Mouse (Mus musculus): ENCODE measurements at regions not wholly inside any gene's neighbourhood (a gene's known extent, or its start where the extent isn't known, plus 50 kb on each side); places are given as distances from the start of the nearest gene placed in this dataset.

DNA sequence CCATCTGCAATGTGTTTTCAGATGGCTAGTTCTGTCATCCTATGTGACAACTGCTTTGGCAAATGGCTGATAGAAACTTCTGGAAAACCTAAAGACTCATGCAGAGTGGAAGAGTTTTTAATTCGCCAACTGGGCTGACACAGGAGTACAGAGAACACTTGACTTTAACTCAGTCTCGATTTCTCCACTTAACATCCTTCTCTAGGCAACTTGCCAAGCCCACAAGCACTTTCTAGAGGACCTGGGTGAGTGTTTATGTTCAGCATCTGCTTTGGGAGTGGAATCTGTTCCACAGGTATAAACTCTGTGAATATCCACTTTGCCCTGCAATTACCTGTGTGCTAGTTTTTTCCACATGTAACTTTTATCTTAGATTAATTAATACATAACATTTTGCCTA lies 85.1 kb upstream of the Prep start:
- Histone ChIP-seq H3K27me3 (ENCODE audit: control insufficient read depth, insufficient read depth, low read length) (no peaks in the 10 kb centered on the region), H3K9me3 (replicated peaks; ENCODE audit: control insufficient read depth, low read length) (no peaks in the 10 kb centered on the region), H3K9ac (replicated peaks; ENCODE audit: low read depth, low read length) (no peak overlapping the region), H3K27ac (ENCODE audit: low read depth) (no peak overlapping the region), H3K4me1 (ENCODE audit: control insufficient read depth, insufficient read depth) (no peaks in the 10 kb centered on the region), H3K36me3 (replicated peaks; ENCODE audit: control insufficient read depth, insufficient read depth, low read length) (no peaks in the 10 kb centered on the region), H3K4me3 (ENCODE audit: low read depth, low read length) (no peak overlapping the region), H3K4me2 (ENCODE audit: low read depth, low read length) (no peak overlapping the region)
- WGBS, result 21% methylated on average over 2 of the region's 2 CpGs
- no peak for TF ChIP-seq CTCF (IDR thresholded peaks at IDR 0.05; ENCODE audit: low read depth)
- DNase-seq (ENCODE audit: low spot score), result no peak
- ATAC-seq (ENCODE audit: insufficient read depth, low read depth), result no peak

DNA sequence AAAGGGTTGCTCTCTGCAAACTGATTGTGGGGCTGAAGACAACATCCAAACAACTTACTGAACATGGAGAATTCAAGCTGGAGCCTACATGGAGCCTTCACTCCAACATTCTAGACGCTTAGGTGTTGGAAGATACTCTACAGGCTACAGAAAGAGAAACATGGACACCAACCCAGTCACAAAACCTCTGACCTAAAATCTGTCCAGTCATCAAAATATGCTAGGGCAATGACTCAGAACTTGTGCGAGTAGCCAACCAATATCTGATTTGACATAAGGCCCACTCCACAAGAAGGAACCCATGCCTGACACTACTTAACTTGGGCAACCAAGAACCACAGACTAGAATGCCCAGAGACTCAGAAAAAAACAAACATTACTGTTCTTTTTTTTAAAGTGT lies 90.2 kb upstream of the Prep start:
- Histone ChIP-seq H3K4me3 (ENCODE audit: low read depth, low read length) (no peak overlapping the region), H3K9ac (replicated peaks; ENCODE audit: low read depth, low read length) (no peak overlapping the region), H3K4me2 (ENCODE audit: low read depth, low read length) (no peak overlapping the region), H3K27ac (ENCODE audit: low read depth) (no peak overlapping the region), H3K9me3 (replicated peaks; ENCODE audit: control insufficient read depth, low read length) (no peaks in the 10 kb centered on the region), H3K36me3 (replicated peaks; ENCODE audit: control insufficient read depth, insufficient read depth, low read length) (no peaks in the 10 kb centered on the region), H3K4me1 (ENCODE audit: control insufficient read depth, insufficient read depth) (no peaks in the 10 kb centered on the region), H3K27me3 (ENCODE audit: control insufficient read depth, insufficient read depth, low read length) (no peaks in the 10 kb centered on the region)
- 80% methylated on average over 2 of the region's 2 CpGs for WGBS
- DNase-seq (ENCODE audit: low spot score) (no peak), ATAC-seq (ENCODE audit: insufficient read depth, low read depth) (no peak)
- no peak for TF ChIP-seq EP300 (IDR thresholded peaks at IDR 0.05; ENCODE audit: low read depth)

DNA sequence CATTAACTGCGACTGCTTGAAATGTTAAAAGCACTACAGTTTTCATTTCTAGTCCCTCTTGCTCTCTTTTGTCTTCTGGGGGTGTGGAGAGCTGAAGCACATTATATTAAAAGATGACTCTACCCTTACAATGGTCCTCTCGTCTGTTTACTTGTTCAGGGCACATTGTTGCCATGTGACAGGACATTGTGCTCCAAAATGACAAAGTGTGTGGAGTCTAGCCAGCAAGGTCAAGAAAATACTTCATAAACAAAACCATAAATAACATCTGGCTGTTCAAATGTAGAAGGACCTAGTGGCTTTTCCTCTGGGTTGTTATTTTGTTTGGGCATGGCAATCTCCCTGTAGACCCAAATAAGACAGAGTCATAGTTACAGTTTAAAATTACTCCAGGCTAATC lies 95.1 kb upstream of the Prep start:
- Histone ChIP-seq H3K27ac (ENCODE audit: low read depth) (no peak overlapping the region), H3K9ac (replicated peaks; ENCODE audit: low read depth, low read length) (no peak overlapping the region), H3K4me3 (ENCODE audit: low read depth, low read length) (no peak overlapping the region), H3K36me3 (replicated peaks; ENCODE audit: control insufficient read depth, insufficient read depth, low read length) (no peaks in the 10 kb centered on the region), H3K4me1 (ENCODE audit: control insufficient read depth, insufficient read depth) (no peaks in the 10 kb centered on the region), H3K27me3 (ENCODE audit: control insufficient read depth, insufficient read depth, low read length) (no peaks in the 10 kb centered on the region), H3K4me2 (ENCODE audit: low read depth, low read length) (no peak overlapping the region), H3K9me3 (replicated peaks; ENCODE audit: control insufficient read depth, low read length) (no peaks in the 10 kb centered on the region)
- ATAC-seq (ENCODE audit: insufficient read depth, low read depth) (no peak), DNase-seq (ENCODE audit: low spot score) (no peak)
- WGBS, result 52% methylated on average over 2 of the region's 2 CpGs
- TF ChIP-seq EP300 (IDR thresholded peaks at IDR 0.05; ENCODE audit: low read depth), result no peak
- no peak for TF ChIP-seq CTCF (IDR thresholded peaks at IDR 0.05; ENCODE audit: low read depth)

DNA sequence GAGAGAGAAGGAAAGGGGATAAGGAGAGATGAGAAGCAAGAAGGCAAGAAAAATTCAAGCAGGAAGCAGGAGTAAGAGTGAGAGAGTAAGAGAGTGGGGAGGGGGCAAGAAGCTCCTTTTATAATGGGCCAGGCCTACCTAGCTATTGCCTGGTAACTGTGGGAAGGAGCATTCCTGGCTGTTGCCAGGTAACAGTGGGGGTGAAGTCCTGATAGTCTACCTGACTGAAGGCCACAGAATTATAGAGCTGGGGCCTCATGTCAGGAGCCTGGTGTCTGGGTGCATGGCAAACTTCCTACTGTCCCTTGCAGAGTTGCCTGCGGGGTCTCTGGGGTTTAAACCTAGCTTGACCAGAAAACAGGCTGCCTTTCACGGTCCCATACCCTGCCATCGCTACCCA lies 107.0 kb upstream of the Prep start:
- ATAC-seq (ENCODE audit: insufficient read depth, low read depth), result no peak
- no peaks in the 10 kb centered on the region for H3K36me3 ChIP-seq (replicated peaks; ENCODE audit: control insufficient read depth, insufficient read depth, low read length)
- no peak for DNase-seq (ENCODE audit: low spot score)
- no peaks in the 10 kb centered on the region for H3K9me3 ChIP-seq (replicated peaks; ENCODE audit: control insufficient read depth, low read length)
- H3K4me1 ChIP-seq (ENCODE audit: control insufficient read depth, insufficient read depth), result no peaks in the 10 kb centered on the region
- TF ChIP-seq CTCF (IDR thresholded peaks at IDR 0.05; ENCODE audit: low read depth) (no peak), EP300 (IDR thresholded peaks at IDR 0.05; ENCODE audit: low read depth) (no peak)
- WGBS, result 82% methylated on average over 3 of the region's 3 CpGs
- no peak overlapping the region for H3K4me2 ChIP-seq (ENCODE audit: low read depth, low read length)
- no peaks in the 10 kb centered on the region for H3K27me3 ChIP-seq (ENCODE audit: control insufficient read depth, insufficient read depth, low read length)
- H3K4me3 ChIP-seq (ENCODE audit: low read depth, low read length), result no peak overlapping the region
- H3K9ac ChIP-seq (replicated peaks; ENCODE audit: low read depth, low read length), result no peak overlapping the region
- H3K27ac ChIP-seq (ENCODE audit: low read depth), result no peak overlapping the region

DNA sequence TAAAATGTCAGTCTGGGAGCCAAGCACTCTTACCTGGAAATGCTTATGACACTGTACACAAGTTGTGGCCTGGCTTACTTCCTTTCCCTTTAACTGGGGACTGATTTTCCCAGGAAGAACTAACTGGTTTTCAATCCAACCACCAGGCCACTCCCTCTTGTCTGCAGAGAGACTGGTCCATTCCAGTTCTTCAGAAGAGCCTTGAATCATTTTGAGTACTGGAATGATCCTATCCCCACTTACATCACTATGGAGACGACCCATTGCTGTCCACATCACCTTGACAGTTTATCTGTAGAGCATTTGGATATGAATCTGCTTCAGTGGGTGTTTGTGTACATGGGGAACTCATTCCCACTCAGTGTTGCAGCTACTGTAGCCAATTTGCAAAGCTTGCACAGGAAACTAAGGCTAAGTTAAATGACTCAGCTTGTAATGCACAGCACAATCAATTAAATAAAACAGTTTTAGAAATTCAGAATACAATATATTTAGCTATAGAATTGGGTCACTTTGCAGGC lies 121.7 kb upstream of the Prep start:
- ATAC-seq (ENCODE audit: insufficient read depth, low read depth) (no peak), DNase-seq (ENCODE audit: low spot score) (no peak)
- no peak overlapping the region for H3K27ac ChIP-seq (ENCODE audit: low read depth)
- no peak overlapping the region for H3K9ac ChIP-seq (replicated peaks; ENCODE audit: low read depth, low read length)
- no peaks in the 10 kb centered on the region for H3K9me3 ChIP-seq (replicated peaks; ENCODE audit: control insufficient read depth, low read length)
- H3K27me3 ChIP-seq (ENCODE audit: control insufficient read depth, insufficient read depth, low read length), result no peaks in the 10 kb centered on the region
- H3K36me3 ChIP-seq (replicated peaks; ENCODE audit: control insufficient read depth, insufficient read depth, low read length), result no peaks in the 10 kb centered on the region
- H3K4me3 ChIP-seq (ENCODE audit: low read depth, low read length), result no peak overlapping the region
- H3K4me2 ChIP-seq (ENCODE audit: low read depth, low read length), result no peak overlapping the region
- H3K4me1 ChIP-seq (ENCODE audit: control insufficient read depth, insufficient read depth), result no peaks in the 10 kb centered on the region
- WGBS, result 39% methylated on average over 1 of the region's 1 CpGs
- TF ChIP-seq EP300 (IDR thresholded peaks at IDR 0.05; ENCODE audit: low read depth), result no peak
- no peak for TF ChIP-seq CTCF (IDR thresholded peaks at IDR 0.05; ENCODE audit: low read depth)

DNA sequence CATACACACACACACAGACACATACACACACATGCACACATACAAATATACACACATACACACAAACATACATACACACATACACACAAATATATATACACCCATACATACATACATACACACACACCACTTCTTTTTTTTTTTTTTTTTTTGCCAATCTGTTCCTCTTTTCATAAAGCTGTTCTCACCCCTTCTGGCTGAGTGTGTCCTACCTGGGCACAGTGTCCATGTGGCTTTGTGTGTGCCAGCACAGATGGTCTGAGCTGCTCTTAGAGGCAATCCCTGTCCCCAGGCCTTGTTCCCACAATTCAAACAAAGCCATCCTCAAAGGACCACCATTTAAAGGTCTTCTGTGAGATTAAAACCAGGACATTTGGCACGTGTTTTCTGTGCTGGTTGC lies 127.6 kb upstream of the Prep start:
- TF ChIP-seq CTCF (IDR thresholded peaks at IDR 0.05; ENCODE audit: low read depth) (no peak), EP300 (IDR thresholded peaks at IDR 0.05; ENCODE audit: low read depth) (no peak)
- no peak overlapping the region for H3K4me3 ChIP-seq (ENCODE audit: low read depth, low read length)
- H3K4me1 ChIP-seq (ENCODE audit: control insufficient read depth, insufficient read depth), result no peaks in the 10 kb centered on the region
- H3K27ac ChIP-seq (ENCODE audit: low read depth), result no peak overlapping the region
- ATAC-seq (ENCODE audit: insufficient read depth, low read depth), result no peak
- no peak for DNase-seq (ENCODE audit: low spot score)
- WGBS, result 51% methylated on average over 1 of the region's 1 CpGs
- no peaks in the 10 kb centered on the region for H3K36me3 ChIP-seq (replicated peaks; ENCODE audit: control insufficient read depth, insufficient read depth, low read length)
- no peaks in the 10 kb centered on the region for H3K9me3 ChIP-seq (replicated peaks; ENCODE audit: control insufficient read depth, low read length)
- H3K9ac ChIP-seq (replicated peaks; ENCODE audit: low read depth, low read length), result no peak overlapping the region
- no peak overlapping the region for H3K4me2 ChIP-seq (ENCODE audit: low read depth, low read length)
- no peaks in the 10 kb centered on the region for H3K27me3 ChIP-seq (ENCODE audit: control insufficient read depth, insufficient read depth, low read length)
